Mouse (Mus musculus) MEL (cell line): ENCODE measurements around the gene Ptprn2.

Experiments
- MAFK ChIP-seq: IDR thresholded peaks from 2 replicates; pipeline ENCODE4 v1.6.1; 2011; ENCODE audit warnings: low read depth, mild to moderate bottlenecking, low read length, improper control_type of control experiment, borderline replicate concordance
- MAX ChIP-seq: IDR thresholded peaks from 2 replicates; pipeline ENCODE4 v1.6.1; 2011; ENCODE audit warnings: low read length, improper control_type of control experiment
- MYC ChIP-seq: IDR thresholded peaks from 2 replicates; pipeline ENCODE4 v1.6.1; 2011; ENCODE audit warnings: low read depth, mild to moderate bottlenecking, low read length, improper control_type of control experiment, moderate library complexity
- POLR2A ChIP-seq, 2 experiments: IDR thresholded peaks; 2 replicates each; pipeline ENCODE4 v1.6.1; 2011 to 2012; ENCODE audit warnings: low read length in 2 of 2, mild to moderate bottlenecking in 2 of 2, control low read depth in 1 of 2, improper control_type of control experiment in 1 of 2, low read depth in 1 of 2, moderate library complexity in 1 of 2; ENCODE audit not compliant: control insufficient read depth in 1 of 2, insufficient read depth in 1 of 2, poor library complexity in 1 of 2
- USF1 ChIP-seq: IDR thresholded peaks from 2 replicates; pipeline ENCODE4 v1.6.1; 2014; ENCODE audit warnings: low read depth, mild to moderate bottlenecking, inconsistent platforms, low read length, improper control_type of control experiment, moderate library complexity
- ZNF384 ChIP-seq: IDR thresholded peaks from 2 replicates; pipeline ENCODE4 v1.6.1; 2012; ENCODE audit warnings: low read depth, mild to moderate bottlenecking, inconsistent platforms, low read length, improper control_type of control experiment

DNA sequence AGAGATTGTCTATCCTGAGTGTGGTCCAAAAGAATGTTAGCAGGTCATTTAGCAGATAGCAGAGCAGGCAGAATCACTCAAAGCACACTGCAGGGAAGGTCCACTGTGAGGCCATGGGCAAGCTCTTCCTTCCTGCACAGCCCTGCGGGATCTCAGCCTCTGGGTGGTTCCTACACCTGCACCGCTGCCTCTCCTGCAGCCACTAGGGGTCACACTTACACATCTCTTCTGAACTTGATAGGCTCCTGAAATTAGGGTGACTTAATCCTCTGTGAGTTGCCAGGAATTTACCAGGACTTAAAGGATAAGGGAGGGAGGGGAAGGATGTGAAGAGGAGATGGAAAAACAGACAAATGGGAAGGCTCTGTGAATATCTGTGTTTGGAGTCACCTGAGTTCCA is 549.7 kb downstream of the Ptprn2 start:
- TF ChIP-seq USF1 (no peak), MYC (no peak), ZNF384 (no peak), POLR2A (IDR thresholded peaks at IDR 0.05; ENCODE audit: control insufficient read depth in 1 of 2, insufficient read depth in 1 of 2, low read depth in 1 of 2, low read length in 2 of 2, poor library complexity in 1 of 2) (no peak), MAX (no peak), MAFK (no peak)
